Mouse (Mus musculus) lung, postnatal 0 days (tissue): ENCODE measurements around the gene Adrb1.

Experiments used
- CTCF ChIP-seq: IDR thresholded peaks from 2 replicates; pipeline ENCODE4 v1.5.1; 2016; ENCODE audit warnings: antibody characterized with exemption, mild to moderate bottlenecking
- EP300 ChIP-seq: IDR thresholded peaks from 2 replicates; pipeline ENCODE4 v1.6.1; 2016; ENCODE audit warnings: antibody characterized with exemption, mild to moderate bottlenecking, control low read depth

DNA sequence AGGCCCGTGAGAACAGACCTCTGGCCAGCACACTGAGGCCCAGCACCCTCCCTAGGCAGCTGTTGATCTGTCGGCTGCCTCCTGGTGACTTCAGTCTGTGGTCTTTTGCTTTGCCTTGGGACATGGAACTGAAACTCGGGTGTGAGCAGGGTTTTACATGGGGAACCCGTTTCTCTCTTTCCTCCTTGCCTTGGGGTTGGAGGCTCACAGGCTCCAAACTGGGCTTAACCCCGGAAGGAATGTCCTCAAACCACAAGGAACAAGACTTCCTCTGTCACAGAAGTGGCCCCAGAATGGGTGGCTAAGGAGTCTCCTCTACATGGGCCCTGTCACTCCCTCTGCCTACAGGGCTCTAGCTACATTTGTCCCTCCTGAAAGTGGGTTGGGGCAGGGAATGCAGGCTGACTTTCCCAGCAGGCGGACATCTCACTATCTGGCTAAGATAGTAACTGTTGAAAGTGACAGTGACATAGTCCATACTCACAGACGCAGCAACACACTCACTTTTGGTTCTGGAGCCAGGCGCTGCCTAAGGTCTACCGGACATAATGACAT, 52.5 kb downstream of the Adrb1 start:
- TF ChIP-seq CTCF (no peak), EP300 (no peak)
